Mouse (Mus musculus) spleen, embryonic (tissue): ENCODE measurements around the gene Orm3.

Experiments
- CTCF ChIA-PET: fragments of 350-600 bp; sonication (Branson Sonifier 250); formaldehyde crosslinking; loops from one replicate; lab custom pipeline; 2022; lab: Charles Lee

Orm3 gene

DNA sequence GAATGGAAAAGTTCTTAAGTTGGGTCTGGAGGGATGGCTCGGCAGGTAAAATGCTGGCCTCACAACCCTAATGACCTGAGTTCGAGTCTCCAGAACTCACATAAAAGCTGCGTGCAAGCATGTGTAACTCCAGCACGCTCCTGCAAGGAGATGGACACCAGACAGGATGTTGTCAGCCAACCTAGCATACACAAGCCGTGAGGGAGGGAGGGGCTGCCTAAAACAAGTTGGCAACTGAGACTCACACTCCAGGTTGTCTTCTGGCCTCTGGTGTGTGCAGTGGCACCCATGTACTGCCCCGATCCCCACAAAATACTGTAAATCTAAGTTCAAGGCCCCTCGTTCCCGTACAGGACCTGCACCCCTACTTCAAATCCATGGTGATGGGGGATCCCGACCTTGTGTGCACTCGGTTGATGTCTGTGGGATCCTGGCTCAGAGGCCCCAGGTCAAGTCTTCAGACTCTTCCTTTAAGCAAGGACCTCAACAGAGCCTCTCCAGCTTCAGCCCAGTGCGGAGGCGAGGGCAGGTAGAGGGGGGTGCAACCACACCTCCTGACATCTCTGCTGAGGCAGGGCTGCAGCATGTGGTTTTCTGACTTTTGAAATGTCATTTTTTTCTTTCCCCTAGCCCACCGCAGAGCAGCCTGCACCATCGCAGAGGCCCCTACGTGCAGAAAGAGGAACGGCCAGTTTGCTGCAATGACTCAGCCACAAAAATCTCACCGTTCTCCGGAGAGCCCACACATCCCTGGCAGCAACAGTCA is 44.8 kb downstream of the Orm3 start:
- CTCF ChIA-PET = interaction anchor here (0.9 to 1.8 kb wide), 2 partner anchors 14 to 32 kb away, joined by 3 to 5 read pairs; no protein-coding TSS in a partner anchor

DNA sequence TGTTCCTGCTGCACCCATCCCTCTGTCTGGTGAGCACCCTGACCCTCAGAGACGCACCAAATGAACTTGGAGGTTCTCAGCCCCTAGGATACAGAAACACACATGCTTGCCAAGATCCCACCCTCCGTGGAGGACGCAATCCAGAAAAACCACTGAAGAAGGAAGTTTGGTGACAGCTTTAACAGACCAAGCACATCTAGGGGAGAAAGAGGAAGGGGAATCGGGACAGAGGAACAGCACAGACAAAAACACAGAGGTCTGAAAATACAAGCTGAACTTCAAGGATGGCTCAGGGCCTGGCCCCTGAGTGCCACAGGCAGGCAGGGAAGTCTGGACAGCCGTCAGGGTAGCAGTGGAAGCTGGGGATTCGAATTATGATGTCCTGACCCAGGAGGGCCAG is 45.7 kb downstream of the Orm3 start:
- CTCF ChIA-PET = interaction anchor here (1.0 kb wide), 1 partner anchor 12 kb away, joined by 3 read pairs; no protein-coding TSS in a partner anchor

DNA sequence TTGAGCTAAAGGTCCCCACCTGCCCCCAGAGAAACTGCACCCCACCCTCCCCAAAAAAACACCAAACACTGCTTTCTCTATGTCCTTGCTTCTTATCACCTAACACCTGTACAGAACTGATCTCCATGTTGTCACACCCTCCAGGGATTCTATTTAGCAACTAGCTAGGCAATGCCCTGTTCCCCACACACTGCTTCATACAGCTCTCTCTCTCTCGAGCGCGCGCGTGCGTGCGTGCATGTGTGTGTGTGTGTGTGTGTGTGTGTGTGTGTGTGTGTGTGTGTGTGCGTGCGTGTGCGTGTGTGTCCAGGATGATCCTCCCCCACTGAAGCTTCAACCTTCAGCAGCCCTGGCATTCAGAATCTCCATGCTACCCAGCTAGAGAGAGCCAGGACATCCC is 46.1 kb downstream of the Orm3 start:
- CTCF ChIA-PET = interaction anchor here (0.6 to 1.0 kb wide), 2 partner anchors 13 to 37 kb away, joined by 3 to 7 read pairs; no protein-coding TSS in a partner anchor

DNA sequence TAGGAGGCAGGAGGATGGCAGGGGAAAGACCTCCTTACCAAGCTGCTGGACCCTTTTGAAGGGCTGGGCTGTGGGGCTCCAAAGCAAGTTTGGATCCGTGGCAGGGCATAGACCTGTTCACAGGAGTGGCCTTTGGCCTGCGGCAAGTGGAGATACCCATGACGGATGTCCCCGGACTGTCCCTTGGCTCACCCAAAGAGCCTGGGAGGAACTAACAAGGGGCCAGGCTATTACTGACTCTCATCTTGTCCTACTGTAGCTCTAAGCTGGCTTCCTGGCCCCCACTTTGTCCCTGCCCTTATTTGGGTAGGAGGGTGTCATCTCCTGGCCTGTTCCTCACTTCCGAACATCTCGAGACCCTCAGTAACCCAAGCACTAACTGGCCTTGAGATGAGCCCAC is 46.6 kb downstream of the Orm3 start:
- CTCF ChIA-PET = interaction anchor here (0.6 to 1.3 kb wide), 2 partner anchors 13 to 36 kb away, joined by 5 to 7 read pairs; no protein-coding TSS in a partner anchor

DNA sequence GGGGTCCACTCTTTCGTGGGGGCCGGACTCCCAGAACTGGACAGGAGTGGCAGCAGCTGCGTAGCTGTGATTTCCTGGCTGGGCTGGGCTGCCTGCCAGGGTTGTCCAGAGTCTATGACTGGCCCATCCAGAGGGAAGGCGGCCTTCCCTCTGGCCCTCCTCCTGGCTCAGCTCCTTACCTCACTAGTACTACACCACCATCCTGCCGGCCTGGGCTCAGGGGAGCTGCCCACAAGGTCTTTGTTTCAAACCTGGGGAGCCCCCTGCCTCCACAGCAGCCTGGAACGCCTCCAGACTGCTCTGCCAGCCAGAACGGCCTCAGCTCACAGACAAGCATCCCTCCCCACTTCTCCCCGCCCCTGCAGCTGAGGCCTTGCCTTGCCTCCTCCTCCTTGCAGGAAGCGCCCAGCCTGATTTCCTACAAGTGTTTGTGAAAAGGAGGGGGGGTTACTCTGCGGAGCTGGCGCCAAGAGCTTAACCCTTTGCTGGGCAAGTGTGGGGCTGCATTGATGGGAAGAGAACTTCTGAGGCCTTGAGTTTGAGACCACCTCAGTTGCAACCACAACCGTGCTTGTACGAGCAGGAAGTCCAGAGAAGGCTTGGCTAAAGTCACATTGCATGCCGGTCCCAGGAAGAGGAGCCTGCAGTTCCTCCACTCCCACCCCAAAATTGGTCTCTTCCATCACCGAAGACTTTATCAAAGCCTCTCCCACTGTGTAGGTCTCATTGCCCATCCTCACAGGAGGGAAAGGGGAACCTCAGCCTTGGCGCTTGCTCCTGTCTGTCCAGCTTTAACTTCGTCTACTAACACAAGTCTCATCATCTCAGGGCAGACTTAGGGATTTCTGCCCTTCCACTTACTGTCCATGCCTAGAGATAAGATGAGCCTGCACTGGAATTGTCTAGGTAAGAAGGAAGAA is 47.3 kb downstream of the Orm3 start, which contains the start of gene Akna:
TSS of gene Akna (minus strand) at position 315 of the 920 bp plus-strand sequence.
- CTCF ChIA-PET = interaction anchor here (1.3 kb wide), 1 partner anchor 13 kb away, joined by 5 read pairs; no protein-coding TSS in a partner anchor

DNA sequence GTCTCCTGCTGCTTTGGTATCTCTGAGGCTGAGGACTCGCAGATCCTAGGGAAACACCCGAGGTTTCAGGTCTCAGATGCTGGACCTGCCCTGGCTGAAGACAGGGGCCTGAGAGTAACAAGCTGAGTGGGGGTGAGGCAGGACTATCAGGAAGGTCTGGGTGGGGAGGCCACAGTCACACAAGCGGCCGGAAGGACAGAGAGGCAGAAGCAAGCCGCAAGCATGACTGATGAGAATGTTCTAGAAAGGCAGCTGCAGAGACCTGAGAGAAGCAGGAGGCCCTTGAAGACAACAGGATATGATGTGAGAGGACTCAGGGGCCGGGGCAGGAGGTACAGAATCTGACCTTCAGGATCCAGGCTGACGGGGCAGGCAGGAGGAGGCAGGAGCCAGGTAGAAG is 48.2 kb downstream of the Orm3 start:
- CTCF ChIA-PET = no interaction called here

DNA sequence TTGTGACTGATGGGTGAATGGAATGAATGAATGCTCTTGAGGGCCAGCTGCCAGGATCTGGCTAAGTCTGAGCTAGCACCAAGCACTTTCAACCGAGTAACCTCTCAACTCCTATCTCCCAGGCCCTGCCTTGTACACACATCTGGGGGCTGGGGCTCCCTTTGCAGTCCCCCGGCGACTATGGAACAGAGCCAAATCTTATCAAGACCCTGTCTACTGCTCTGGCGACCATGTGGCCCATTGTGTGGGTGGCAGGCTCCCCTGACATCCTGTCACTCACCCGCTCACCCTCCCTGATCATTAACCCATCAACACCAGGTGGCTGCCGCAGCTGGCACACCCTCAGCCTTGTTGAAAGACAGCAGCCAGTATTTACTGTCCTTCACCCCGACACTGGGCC is 49.1 kb downstream of the Orm3 start:
- CTCF ChIA-PET = no interaction called here

DNA sequence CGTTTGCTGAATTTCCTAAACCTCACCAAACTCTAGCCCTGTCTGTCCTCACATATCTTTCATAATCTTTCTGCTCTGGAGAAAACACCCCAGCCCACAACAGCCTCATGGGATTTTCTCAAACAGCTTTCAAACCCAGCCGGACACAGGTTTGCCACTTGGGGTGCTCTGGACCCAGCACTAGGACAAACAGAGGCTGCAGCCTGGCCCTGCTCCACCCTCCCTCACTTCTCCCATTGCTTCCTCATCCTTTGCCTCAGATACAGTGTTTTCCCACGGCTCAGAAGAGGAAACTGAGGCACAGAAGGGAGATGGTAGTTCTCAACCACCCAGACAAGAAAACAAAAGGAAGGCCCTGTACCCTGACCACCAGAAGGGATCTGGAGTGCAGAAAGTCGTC is 49.7 kb downstream of the Orm3 start:
- CTCF ChIA-PET = no interaction called here

DNA sequence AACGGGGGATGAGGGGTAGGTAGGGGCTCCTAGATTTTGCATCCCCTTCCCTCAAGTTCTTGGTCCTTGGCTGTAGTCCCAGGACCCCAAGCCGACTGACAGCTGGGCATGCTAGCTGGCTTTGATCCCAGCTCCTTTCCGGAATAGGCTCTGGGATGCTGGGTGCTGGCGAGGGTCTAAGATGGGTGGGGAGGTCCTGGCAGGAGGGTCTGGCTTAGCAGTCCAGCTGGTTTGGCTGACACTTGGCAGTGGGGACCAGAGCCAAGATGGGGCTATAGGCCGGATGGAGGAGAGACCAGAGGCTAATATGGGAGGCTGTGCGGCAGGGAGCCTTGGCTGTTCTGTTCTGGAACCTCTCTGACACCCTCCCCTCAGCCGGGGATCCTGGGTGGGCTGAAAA is 52.3 kb downstream of the Orm3 start:
- CTCF ChIA-PET = interaction anchor here (0.6 to 1.5 kb wide), 3 partner anchors 16 to 40 kb away, joined by 3 to 10 read pairs (median 6); no protein-coding TSS in a partner anchor

DNA sequence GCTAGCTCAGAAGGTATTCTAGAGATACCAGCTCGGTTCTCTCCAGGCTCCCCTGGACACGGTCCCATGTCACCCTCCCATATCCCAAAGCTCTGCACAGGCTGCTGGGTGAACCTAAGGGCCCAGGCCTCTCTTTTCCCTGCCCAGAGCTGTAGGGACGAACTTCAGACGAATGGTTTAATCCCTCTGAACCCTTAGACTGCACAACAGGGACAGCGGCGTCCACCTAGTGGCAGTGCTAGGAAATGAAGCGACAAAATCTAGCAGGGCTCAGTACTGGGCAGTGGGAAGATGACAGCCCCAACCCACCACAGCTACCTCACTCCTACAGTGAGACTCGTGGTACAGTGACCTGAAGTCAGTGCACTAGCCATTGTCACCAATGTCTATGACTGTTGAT is 52.7 kb downstream of the Orm3 start:
- CTCF ChIA-PET = interaction anchor here (0.6 to 1.5 kb wide), 3 partner anchors 15 to 89 kb away, joined by 3 to 10 read pairs (median 6); no protein-coding TSS in a partner anchor
